Mouse (Mus musculus) adipocyte (in vitro differentiated cells): ENCODE data around the gene Ncapg.

Experiments used
- DNase-seq: peaks from one replicate; pipeline ENCODE4 v3.0.0-alpha.2; 2016; ENCODE audit warnings: low spot score

Ncapg gene

DNA sequence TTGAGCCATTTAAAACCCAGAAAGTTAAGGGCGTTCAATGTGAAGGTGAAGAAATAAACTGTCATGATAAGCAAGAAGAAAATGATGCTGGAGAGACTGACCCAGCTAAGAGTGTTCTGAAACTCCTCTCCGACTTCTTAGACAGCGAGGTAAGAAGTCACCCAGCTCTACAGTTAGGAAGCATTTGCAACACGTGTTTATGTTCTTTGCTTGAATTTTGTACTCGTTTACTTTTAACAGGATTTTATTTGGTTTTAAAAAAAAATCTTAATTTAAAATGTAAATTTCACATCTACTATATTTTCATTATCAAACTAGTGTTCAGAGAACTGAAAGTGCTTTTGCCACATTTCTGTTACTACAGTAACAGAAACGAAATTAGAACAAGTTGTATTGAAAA is 22.0 kb downstream of the Ncapg start:
- DNase-seq = no peak

DNA sequence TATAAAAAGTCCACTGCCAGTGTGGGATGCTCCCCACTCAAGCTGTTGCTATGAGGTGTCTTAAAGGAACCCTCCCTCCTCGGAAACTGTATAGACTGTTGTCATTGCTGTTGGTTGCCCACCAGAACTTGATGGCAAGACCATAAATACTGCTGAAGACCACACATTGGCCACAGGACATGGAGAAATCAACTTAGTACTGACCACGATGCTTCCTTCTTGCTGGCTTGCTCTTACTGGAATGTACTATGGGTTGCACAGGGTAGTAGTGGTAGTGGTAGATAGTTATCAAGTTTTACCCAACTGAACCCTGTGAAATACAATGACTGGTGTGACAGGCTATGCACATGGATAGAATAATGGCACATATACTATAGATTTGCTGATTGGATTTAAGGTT is 37.1 kb downstream of the Ncapg start:
- DNase-seq = no peak

DNA sequence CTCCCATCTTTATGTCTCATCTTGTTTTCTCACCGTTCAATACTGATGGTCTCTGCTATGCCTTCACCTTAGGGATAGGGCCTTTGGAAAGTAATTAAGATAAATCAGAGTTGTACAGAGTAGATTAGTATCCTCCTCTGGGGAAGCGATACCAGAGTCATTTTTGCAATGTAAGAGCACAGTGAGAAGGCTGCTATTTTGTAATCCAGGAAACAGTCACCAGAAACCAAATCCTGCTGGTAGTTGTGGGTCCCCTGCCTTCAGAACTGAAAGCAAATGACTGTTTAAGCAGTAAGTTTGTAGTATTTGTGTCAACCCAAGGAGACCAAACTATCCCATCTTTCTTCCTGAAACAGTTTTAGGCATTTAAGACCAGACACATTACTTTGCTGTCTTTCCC is 39.9 kb downstream of the Ncapg start:
- no peak for DNase-seq

- DNase-seq = no peak
These were observed 49.2 kb downstream of the Ncapg start for GRCm38 (mm10) chr5:45718848-45719488.

GRCm38 (mm10) chr5:45733751-45734150 is 64.0 kb downstream of the Ncapg start:
- DNase-seq = no peak

- DNase-seq = no peak
These were observed 68.2 kb downstream of the Ncapg start for GRCm38 (mm10) chr5:45737911-45738310.
